Mouse (Mus musculus): ENCODE data around the gene Mical3.

GRCm38 (mm10) chr6:120927765-120928164, 203.0 kb downstream of the Mical3 start:
- TF ChIP-seq CTCF (IDR thresholded peaks at IDR 0.05; ENCODE audit: control insufficient read depth, insufficient read depth, insufficient read length): no peak
- TF ChIP-seq CEBPB (IDR thresholded peaks at IDR 0.05; ENCODE audit: low read depth): no peak
- peak; percentile 3 for TF ChIP-seq MYOD1 (IDR thresholded peaks at IDR 0.05; ENCODE audit: control insufficient read depth, insufficient read length, low read depth)
- TF ChIP-seq USF1 (IDR thresholded peaks at IDR 0.05; ENCODE audit: low read depth): peak; percentile 85
- no peak for TF ChIP-seq FOSL1 (IDR thresholded peaks at IDR 0.05; ENCODE audit: insufficient read depth, low read length, poor library complexity, severe bottlenecking)
- no peak for TF ChIP-seq MAX (IDR thresholded peaks at IDR 0.05)

All from C2C12 (cell line).